Mouse (Mus musculus) granulocyte monocyte progenitor cell, adult 5-6 weeks (primary cell): ENCODE results near the gene Tmem181a. TPM values are rescaled to one million over a fixed set of nuclear protein-coding genes. Genes with fewer than 3 reads are reported as not detected.
"Not testable (repeated sequence)": the region's sequence is repeated elsewhere in the genome, so short reads cannot be mapped to it uniquely, and the experiment has no call there.

Source experiments
- ATAC-seq: replicated peaks from 2 replicates; pipeline ENCODE4 v1.8.0; 2016; ENCODE audit warnings: mild to moderate bottlenecking, moderate TSS enrichment, inconsistent platforms; ENCODE audit not compliant: poor library complexity, severe bottlenecking
- total RNA-seq, 2 experiments: library from RNA; stranded (forward) in 1 of 2; stranded (reverse) in 1 of 2; fragments of 200-712, 200-1000 nt in 1 of 2; fragments of >200 nt in 1 of 2; fragmentation: Nextera tagmentation in 1 of 2; gene quantifications; 2 replicates each; pipeline ENCODE4 v1.2.3; 2014 to 2017

Tmem181a gene
- total RNA-seq, 2 experiments from 2014 or later, result 7.4 to 9.7 TPM

GRCm38 (mm10) chr17:6304891-6305290 is 48.2 kb downstream of the Tmem181a start:
- ATAC-seq, result not testable (repeated sequence)

GRCm38 (mm10) chr17:6305656-6306270 is 49.1 kb downstream of the Tmem181a start:
- ATAC-seq, result not testable (repeated sequence)

- not testable (repeated sequence) for ATAC-seq
These were observed 49.8 kb downstream of the Tmem181a start for GRCm38 (mm10) chr17:6306503-6306902.

GRCm38 (mm10) chr17:6311716-6312115 is 55.1 kb downstream of the Tmem181a start:
- not testable (repeated sequence) for ATAC-seq

- ATAC-seq, result not testable (repeated sequence)
These were observed 56.1 kb downstream of the Tmem181a start for GRCm38 (mm10) chr17:6312755-6313154.

GRCm38 (mm10) chr17:6314493-6314892 is 57.8 kb downstream of the Tmem181a start:
- ATAC-seq, result not testable (repeated sequence)

- ATAC-seq, result peak; percentile 29
These were observed 59.0 kb downstream of the Tmem181a start for GRCm38 (mm10) chr17:6315706-6316105.

- ATAC-seq, result peak; percentile 71
These were observed 59.9 kb downstream of the Tmem181a start for GRCm38 (mm10) chr17:6316379-6317126.

- peak; percentile 92 for ATAC-seq
These were observed 60.8 kb downstream of the Tmem181a start, which contains the start of gene Dynlt1a for GRCm38 (mm10) chr17:6317339-6317985. Gene Dynlt1a, minus strand, starts transcription at chr17:6317500.

- ATAC-seq, result not testable (repeated sequence)
These were observed 64.6 kb downstream of the Tmem181a start for GRCm38 (mm10) chr17:6321081-6321777.

- ATAC-seq, result peak; percentile 38
These were observed 65.1 kb downstream of the Tmem181a start for GRCm38 (mm10) chr17:6321778-6322101.

- ATAC-seq, result not testable (repeated sequence)
These were observed 68.4 kb downstream of the Tmem181a start for GRCm38 (mm10) chr17:6325021-6325420.

- not testable (repeated sequence) for ATAC-seq
These were observed 68.9 kb downstream of the Tmem181a start for GRCm38 (mm10) chr17:6325543-6325942.

- ATAC-seq, result not testable (repeated sequence)
These were observed 70.9 kb downstream of the Tmem181a start for GRCm38 (mm10) chr17:6327554-6327953.

- not testable (repeated sequence) for ATAC-seq
These were observed 72.3 kb downstream of the Tmem181a start for GRCm38 (mm10) chr17:6328997-6329396.

GRCm38 (mm10) chr17:6342606-6343294 is 86.1 kb downstream of the Tmem181a start:
- not testable (repeated sequence) for ATAC-seq

- not testable (repeated sequence) for ATAC-seq
These were observed 98.6 kb downstream of the Tmem181a start for GRCm38 (mm10) chr17:6355256-6355655.
